49 mouse cellular contexts compared by ENCODE assay signal in genomic region chr8:93317031-93317430, GRCm38 (mm10). TPM values are rescaled to one million over a fixed set of nuclear protein-coding genes. Genes with fewer than 3 reads are reported as not detected.
"Had no signal": no experiment of that assay in that cellular context is flagged by ENCODE, and none has a peak within 500 bp of the region (broad histone marks: within the 10 kb centered on the region; RNA-seq: fewer than 3 reads in every experiment).

No protein-coding gene starts in this region.

- ATAC-seq: hindbrain, embryonic 16.5 days; hindbrain, postnatal 0 days; inflammation-experienced regulatory T-cells, adult 6 months; intestine, embryonic 15.5 days; intestine, embryonic 16.5 days; intestine, postnatal 0 days had no signal

- DNase-seq: heart, postnatal 10 days; heart, postnatal 36 days; heart, postnatal 4 days; kidney, adult 11 months; kidney, adult 18-20 months; kidney, adult 2 months; kidney, adult 8-10 months; kidney, adult 9 months; kidney, postnatal 10 days; kidney, postnatal 14 days; kidney, postnatal 25 days; kidney, postnatal 36 days; kidney, postnatal 4 days; layer of hippocampus, adult 9-11 months; layer of hippocampus, postnatal 36 days had no signal

- H3K27ac ChIP-seq: heart, embryonic 13.5 days; heart, embryonic 15.5 days; hindbrain, embryonic 10.5 days; hindbrain, embryonic 13.5 days; hindbrain, embryonic 14.5 days; hindbrain, embryonic 15.5 days; hindbrain, postnatal 0 days; intestine, embryonic 15.5 days; kidney, embryonic 15.5 days; kidney, postnatal 0 days; layer of hippocampus, adult 2 months; left cerebral cortex, adult 2 months had no signal

- H3K9ac ChIP-seq: heart, embryonic 12.5 days; heart, embryonic 13.5 days; heart, embryonic 15.5 days; hindbrain, embryonic 13.5 days; hindbrain, embryonic 14.5 days; hindbrain, embryonic 15.5 days; intestine, embryonic 15.5 days; kidney, embryonic 15.5 days had no signal

- H3K27me3 ChIP-seq: heart, embryonic 12.5 days; heart, embryonic 13.5 days; heart, embryonic 15.5 days; hindbrain, embryonic 13.5 days; hindbrain, embryonic 15.5 days; intestine, embryonic 15.5 days; kidney, embryonic 15.5 days had no signal

- H3K9me3 ChIP-seq: heart, embryonic 12.5 days; heart, embryonic 13.5 days; heart, embryonic 15.5 days; hindbrain, embryonic 10.5 days; hindbrain, embryonic 13.5 days; hindbrain, embryonic 15.5 days; intestine, embryonic 15.5 days; kidney, embryonic 15.5 days had no signal

- H3K4me2 ChIP-seq: heart, embryonic 11.5 days; heart, embryonic 12.5 days; heart, embryonic 13.5 days; heart, embryonic 15.5 days; hindbrain, embryonic 13.5 days; hindbrain, embryonic 14.5 days; hindbrain, embryonic 15.5 days; intestine, embryonic 15.5 days; kidney, embryonic 15.5 days had no signal

- H3K4me3 ChIP-seq: heart, embryonic 12.5 days; heart, embryonic 13.5 days; heart, embryonic 15.5 days; hindbrain, embryonic 10.5 days; hindbrain, embryonic 13.5 days; hindbrain, embryonic 15.5 days; intestine, embryonic 15.5 days; kidney, embryonic 15.5 days; layer of hippocampus, adult 2 months; left cerebral cortex, adult 2 months had no signal

- H3K4me1 ChIP-seq: heart, embryonic 12.5 days; heart, embryonic 13.5 days; heart, embryonic 15.5 days; hindbrain, embryonic 10.5 days; hindbrain, embryonic 13.5 days; hindbrain, embryonic 15.5 days; intestine, embryonic 15.5 days; kidney, embryonic 15.5 days had no signal

- H3K36me3 ChIP-seq: heart, embryonic 12.5 days; heart, embryonic 13.5 days; heart, embryonic 15.5 days; hindbrain, embryonic 10.5 days; hindbrain, embryonic 13.5 days; hindbrain, embryonic 15.5 days; intestine, embryonic 15.5 days; kidney, embryonic 15.5 days had no signal

RNA-seq across cellular contexts. Expression of gene Ces1g, which starts 20.1 kb away (rescaled TPM):
- total RNA-seq: heart, postnatal 10 days; heart, postnatal 25 days; heart, postnatal 4 days; hematopoietic stem cell, adult 5-6 weeks; hindbrain, postnatal 0 days; layer of hippocampus, adult 18-20 months; layer of hippocampus, adult 2 months; layer of hippocampus, adult 8-10 months; layer of hippocampus, postnatal 10 days; layer of hippocampus, postnatal 14 days; layer of hippocampus, postnatal 25 days; layer of hippocampus, postnatal 36 days; left cerebral cortex, adult 18-20 months; left cerebral cortex, adult 2 months; left cerebral cortex, adult 8-10 months had no signal
- polyA plus RNA-seq: heart, embryonic 11.5 days; heart, embryonic 12.5 days; heart, embryonic 14.5 days; heart, embryonic 15.5 days; heart, embryonic 16.5 days; heart, postnatal 0 days; hindbrain, embryonic 10.5 days; hindbrain, embryonic 11.5 days; hindbrain, embryonic 13.5 days; hindbrain, embryonic 14.5 days; hindbrain, embryonic 15.5 days; hindbrain, embryonic 16.5 days; hindbrain, postnatal 0 days; inflammation-experienced regulatory T-cells, adult 6 months; intestine, postnatal 0 days; kidney, embryonic 14.5 days; kidney, embryonic 15.5 days; kidney, embryonic 16.5 days had no signal

RNA-seq across cellular contexts. Expression of gene Ces1f, which starts 37.5 kb away (rescaled TPM):
- total RNA-seq: heart, postnatal 4 days; hematopoietic stem cell, adult 5-6 weeks; hindbrain, postnatal 0 days; layer of hippocampus, adult 18-20 months; layer of hippocampus, adult 2 months; layer of hippocampus, adult 8-10 months; layer of hippocampus, postnatal 10 days; layer of hippocampus, postnatal 14 days; layer of hippocampus, postnatal 25 days; layer of hippocampus, postnatal 36 days; left cerebral cortex, adult 18-20 months; left cerebral cortex, adult 2 months had no signal
- polyA plus RNA-seq: heart, embryonic 11.5 days; heart, embryonic 12.5 days; heart, embryonic 14.5 days; heart, postnatal 0 days; hindbrain, embryonic 10.5 days; hindbrain, embryonic 11.5 days; hindbrain, embryonic 13.5 days; hindbrain, embryonic 14.5 days; hindbrain, embryonic 15.5 days; hindbrain, embryonic 16.5 days; hindbrain, postnatal 0 days; inflammation-experienced regulatory T-cells, adult 6 months; intestine, embryonic 14.5 days; kidney, embryonic 14.5 days; kidney, embryonic 15.5 days had no signal
